Mouse (Mus musculus): ENCODE measurements around the gene Mbd3. TPM values are rescaled to one million over a fixed set of nuclear protein-coding genes. Genes with fewer than 3 reads are reported as not detected.
A peak's percentile ranks its signal among the peaks of the same experiment; 100 is the strongest.

Mbd3 gene
- total and polyA plus RNA-seq, 2 experiments from 2014 or later, result 50.4 to 175 TPM

DNA sequence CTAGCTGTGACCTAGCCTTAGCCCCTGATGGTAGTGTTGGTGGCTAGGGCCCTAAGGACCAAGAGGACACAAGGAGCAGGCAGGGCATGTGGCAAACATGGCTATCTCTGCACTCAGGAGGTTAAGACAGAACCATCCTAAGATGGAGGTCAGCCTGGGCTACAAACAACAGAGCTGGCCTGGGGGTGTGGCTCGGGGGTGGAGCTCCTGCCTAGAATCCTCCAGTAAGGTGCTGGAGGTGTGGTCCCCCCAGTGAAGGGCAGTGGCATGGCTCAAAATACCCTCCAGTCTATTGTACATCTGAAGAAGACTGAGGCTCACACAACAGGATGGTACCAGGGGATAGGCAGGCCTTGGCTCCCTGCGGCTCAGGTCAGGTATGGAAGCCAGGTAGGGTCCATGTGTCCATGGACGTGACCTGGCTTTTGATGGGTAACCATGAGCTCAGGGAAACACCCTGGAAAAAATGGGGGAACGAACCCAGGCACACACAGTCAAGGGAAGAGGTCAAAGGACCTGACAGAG lies 15.2 kb downstream of the Mbd3 start:
- 0 out of 2 replicates have a peak overlapping the region, but pooled peaks have one; percentile 98 for H3K27ac ChIP-seq
- H3K4me2 ChIP-seq (ENCODE audit: low read depth, low read length), result peak overlapping the region; percentile 99
- no peak for DNase-seq (ENCODE audit: low spot score)
- ATAC-seq, result no peak
- H3K9me3 ChIP-seq (ENCODE audit: low read length), result no peaks in the 10 kb centered on the region
- whole genome bisulfite sequencing, result 75% methylated on average over 4 of the region's 4 CpGs
- no peaks in the 10 kb centered on the region for H3K27me3 ChIP-seq (ENCODE audit: insufficient read depth, low read length)
- peak overlapping the region; percentile 98; the same call in 1 of the 2 replicates for H3K9ac ChIP-seq (replicated peaks; ENCODE audit: low read length)
- peaks cover 26% of the 10 kb centered on the region for H3K4me1 ChIP-seq (ENCODE audit: insufficient read depth, low read length)
- H3K4me3 ChIP-seq (ENCODE audit: low read length), result peak overlapping the region; percentile 95
- TF ChIP-seq CTCF (IDR thresholded peaks at IDR 0.05; ENCODE audit: low read depth), result no peak
- H3K36me3 ChIP-seq (ENCODE audit: insufficient read depth, low read length), result peaks cover 35% of the 10 kb centered on the region

- no peak for ATAC-seq
- Histone ChIP-seq H3K27me3 (ENCODE audit: insufficient read depth, low read length) (no peaks in the 10 kb centered on the region), H3K9me3 (ENCODE audit: low read length) (no peaks in the 10 kb centered on the region), H3K36me3 (ENCODE audit: insufficient read depth, low read length) (peaks cover 35% of the 10 kb centered on the region), H3K4me3 (ENCODE audit: low read length) (peak overlapping the region; percentile 95), H3K4me2 (ENCODE audit: low read depth, low read length) (peak overlapping the region; percentile 99), H3K9ac (replicated peaks; ENCODE audit: low read length) (0 out of 2 replicates have a peak overlapping the region, but pooled peaks have one; percentile 98), H3K4me1 (ENCODE audit: insufficient read depth, low read length) (peaks cover 26% of the 10 kb centered on the region), H3K27ac (no peak overlapping the region)
- TF ChIP-seq CTCF (IDR thresholded peaks at IDR 0.05; ENCODE audit: low read depth), result peak; percentile 50
- 45% methylated on average over 4 of the region's 4 CpGs for WGBS
- DNase-seq (ENCODE audit: low spot score), result no peak
Observed at GRCm38 (mm10) chr10:80383431-80383830, 15.9 kb downstream of the Mbd3 start.

GRCm38 (mm10) chr10:80382641-80383365 lies 16.5 kb downstream of the Mbd3 start:
- peaks cover 35% of the 10 kb centered on the region for H3K36me3 ChIP-seq (ENCODE audit: insufficient read depth, low read length)

DNA sequence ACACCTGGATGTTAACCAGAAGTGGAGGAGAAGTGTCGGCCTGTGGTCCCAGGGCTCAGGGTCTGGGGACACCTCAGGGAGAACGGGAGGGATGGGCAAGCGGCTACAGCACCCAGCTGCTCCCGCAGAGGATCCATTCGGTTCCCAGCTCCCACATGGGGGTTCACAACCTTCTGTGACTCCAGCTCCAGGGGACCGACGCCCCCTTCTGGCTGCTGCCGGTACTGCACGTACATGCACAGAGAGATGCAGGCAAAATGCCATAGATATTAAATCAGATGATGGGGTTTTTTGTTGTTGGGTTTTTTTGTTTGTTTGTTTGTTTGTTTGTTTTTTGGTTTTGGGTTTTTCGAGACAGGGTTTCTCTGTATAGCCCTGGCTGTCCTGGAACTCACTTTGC lies 21.6 kb downstream of the Mbd3 start:
- no peak overlapping the region for H3K4me2 ChIP-seq (ENCODE audit: low read depth, low read length)
- no peak overlapping the region for H3K4me3 ChIP-seq (ENCODE audit: low read length)
- H3K4me1 ChIP-seq (ENCODE audit: insufficient read depth, low read length), result no peaks in the 10 kb centered on the region
- H3K27me3 ChIP-seq (ENCODE audit: insufficient read depth, low read length), result no peaks in the 10 kb centered on the region
- WGBS, result 49% methylated on average over 10 of the region's 10 CpGs
- no peaks in the 10 kb centered on the region for H3K9me3 ChIP-seq (ENCODE audit: low read length)
- no peak for DNase-seq (ENCODE audit: low spot score)
- TF ChIP-seq CTCF (IDR thresholded peaks at IDR 0.05; ENCODE audit: low read depth), result peak; percentile 75
- ATAC-seq, result no peak
- no peak overlapping the region for H3K27ac ChIP-seq
- no peak overlapping the region for H3K9ac ChIP-seq (replicated peaks; ENCODE audit: low read length)
- peaks cover 28% of the 10 kb centered on the region for H3K36me3 ChIP-seq (ENCODE audit: insufficient read depth, low read length)

More at GRCm38 (mm10) chr10:80382641-80383365, 16.5 kb downstream of the Mbd3 start:
- H3K9ac ChIP-seq (replicated peaks; ENCODE audit: low read length), result 0 out of 2 replicates have a peak overlapping the region, but pooled peaks have one; percentile 9
- H3K4me3 ChIP-seq (ENCODE audit: low read length), result peak overlapping the region; percentile 95; the same call in 1 of the 2 replicates
- H3K27me3 ChIP-seq (ENCODE audit: insufficient read depth, low read length), result no peaks in the 10 kb centered on the region
- no peaks in the 10 kb centered on the region for H3K9me3 ChIP-seq (ENCODE audit: low read length)
- TF ChIP-seq CTCF (IDR thresholded peaks at IDR 0.05; ENCODE audit: low read depth), result no peak
- H3K4me2 ChIP-seq (ENCODE audit: low read depth, low read length), result peak overlapping the region; percentile 99
- WGBS, result 81% methylated on average over 7 of the region's 7 CpGs
- H3K27ac ChIP-seq, result no peak overlapping the region
- no peak for DNase-seq (ENCODE audit: low spot score)
- peaks cover 20% of the 10 kb centered on the region for H3K4me1 ChIP-seq (ENCODE audit: insufficient read depth, low read length)
- ATAC-seq, result no peak

GRCm38 (mm10) chr10:80376160-80376559 lies 23.2 kb downstream of the Mbd3 start:
- no peaks in the 10 kb centered on the region for H3K9me3 ChIP-seq (ENCODE audit: low read length)
- H3K27ac ChIP-seq, result no peak overlapping the region
- DNase-seq (ENCODE audit: low spot score) (peak; percentile 97), ATAC-seq (peak; percentile 58)
- H3K36me3 ChIP-seq (ENCODE audit: insufficient read depth, low read length), result peaks cover 15% of the 10 kb centered on the region
- no peak overlapping the region for H3K4me3 ChIP-seq (ENCODE audit: low read length)
- H3K9ac ChIP-seq (replicated peaks; ENCODE audit: low read length), result no peak overlapping the region
- no peaks in the 10 kb centered on the region for H3K27me3 ChIP-seq (ENCODE audit: insufficient read depth, low read length)
- WGBS, result 1% methylated on average over 7 of the region's 7 CpGs
- no peak overlapping the region for H3K4me2 ChIP-seq (ENCODE audit: low read depth, low read length)
- peak; percentile 96 for TF ChIP-seq CTCF (IDR thresholded peaks at IDR 0.05; ENCODE audit: low read depth)
- H3K4me1 ChIP-seq (ENCODE audit: insufficient read depth, low read length), result no peaks in the 10 kb centered on the region

DNA sequence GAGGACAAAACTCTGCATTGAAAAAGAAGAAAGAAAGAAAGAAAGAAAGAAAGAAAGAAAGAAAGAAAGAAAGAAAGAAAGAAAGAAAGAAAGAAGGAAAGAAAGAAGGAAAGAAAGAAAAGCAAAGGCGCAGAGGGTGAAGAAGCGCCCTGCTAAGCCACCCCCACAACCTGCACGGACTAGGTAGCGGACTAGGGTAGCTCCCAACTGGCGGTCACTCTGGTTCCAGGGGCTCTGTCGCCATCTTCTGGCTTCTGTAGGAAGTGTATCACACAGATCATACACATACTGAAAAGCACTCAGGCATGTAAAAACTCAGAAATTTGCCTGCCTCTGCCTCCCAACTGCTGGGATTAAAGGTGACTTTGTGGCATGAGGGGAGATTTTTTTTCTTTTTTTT lies 25.3 kb downstream of the Mbd3 start:
- no peaks in the 10 kb centered on the region for H3K4me1 ChIP-seq (ENCODE audit: insufficient read depth, low read length)
- TF ChIP-seq CTCF (IDR thresholded peaks at IDR 0.05; ENCODE audit: low read depth), result peak; percentile 72
- WGBS, result 22% methylated on average over 6 of the region's 6 CpGs
- DNase-seq (ENCODE audit: low spot score) (peak; percentile 74), ATAC-seq (no peak)
- H3K9ac ChIP-seq (replicated peaks; ENCODE audit: low read length), result no peak overlapping the region
- H3K9me3 ChIP-seq (ENCODE audit: low read length), result no peaks in the 10 kb centered on the region
- no peaks in the 10 kb centered on the region for H3K36me3 ChIP-seq (ENCODE audit: insufficient read depth, low read length)
- H3K4me2 ChIP-seq (ENCODE audit: low read depth, low read length), result no peak overlapping the region
- H3K27ac ChIP-seq, result no peak overlapping the region
- H3K27me3 ChIP-seq (ENCODE audit: insufficient read depth, low read length), result no peaks in the 10 kb centered on the region
- H3K4me3 ChIP-seq (ENCODE audit: low read length), result no peak overlapping the region

DNA sequence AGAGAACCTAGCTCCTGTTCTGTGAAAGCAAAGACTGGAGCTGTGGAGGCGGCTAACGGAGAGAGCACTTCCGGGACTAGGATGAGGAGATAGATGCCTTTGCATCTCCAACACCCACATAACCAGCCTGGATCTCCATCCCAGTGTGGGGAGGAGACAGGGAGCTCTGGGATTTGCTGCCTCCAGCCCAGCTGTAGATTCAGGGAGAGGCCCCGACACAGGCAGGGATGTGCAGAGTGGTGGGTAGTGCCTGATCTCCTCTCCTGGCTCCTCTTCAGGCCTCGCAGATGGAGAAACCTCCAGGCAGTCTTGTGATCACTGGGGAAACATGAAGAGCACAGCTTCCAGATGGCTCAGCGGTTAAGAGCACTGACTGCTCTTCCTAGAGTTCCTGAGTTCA lies 26.6 kb downstream of the Mbd3 start:
- ATAC-seq (no peak), DNase-seq (ENCODE audit: low spot score) (no peak)
- 71% methylated on average over 6 of the region's 6 CpGs for WGBS
- H3K9me3 ChIP-seq (ENCODE audit: low read length), result no peaks in the 10 kb centered on the region
- H3K4me2 ChIP-seq (ENCODE audit: low read depth, low read length), result no peak overlapping the region
- no peak for TF ChIP-seq CTCF (IDR thresholded peaks at IDR 0.05; ENCODE audit: low read depth)
- no peaks in the 10 kb centered on the region for H3K36me3 ChIP-seq (ENCODE audit: insufficient read depth, low read length)
- no peak overlapping the region for H3K27ac ChIP-seq
- no peaks in the 10 kb centered on the region for H3K4me1 ChIP-seq (ENCODE audit: insufficient read depth, low read length)
- no peaks in the 10 kb centered on the region for H3K27me3 ChIP-seq (ENCODE audit: insufficient read depth, low read length)
- H3K9ac ChIP-seq (replicated peaks; ENCODE audit: low read length), result no peak overlapping the region; the same call in 1 of the 2 replicates
- H3K4me3 ChIP-seq (ENCODE audit: low read length), result no peak overlapping the region
